Mouse (Mus musculus) embryonic facial prominence, embryonic 15.5 days (tissue): ENCODE measurements around the gene Hoxa6. TPM values are rescaled to one million over a fixed set of nuclear protein-coding genes. Genes with fewer than 3 reads are reported as not detected.
A peak's percentile ranks its signal among the peaks of the same experiment; 100 is the strongest.

Source experiments
- ATAC-seq: fragments of 200-750 bp; cut with Nextera tagmentation; 2 replicates; pipeline ENCODE4 v1.8.0; 2017; ENCODE audit warnings: low read depth, moderate TSS enrichment; ENCODE audit not compliant: insufficient number of reproducible peaks, low FRiP score, low TSS enrichment
- H3K27ac ChIP-seq: fragments of 300-500 bp; sonication (generic); replicated peaks from 2 replicates; pipeline ENCODE4 v1.5.1; 2015; ENCODE audit warnings: mild to moderate bottlenecking, inconsistent platforms
- H3K27me3 ChIP-seq: fragments of 300-500 bp; sonication (generic); 2 replicates; pipeline ENCODE4 v1.6.1; 2015; ENCODE audit warnings: inconsistent platforms
- H3K36me3 ChIP-seq: fragments of 300-500 bp; sonication (generic); 2 replicates; pipeline ENCODE4 v1.6.1; 2015; ENCODE audit warnings: mild to moderate bottlenecking, inconsistent platforms
- H3K4me1 ChIP-seq: fragments of 300-500 bp; sonication (generic); 2 replicates; pipeline ENCODE4 v1.6.1; 2015; ENCODE audit warnings: inconsistent platforms
- H3K4me2 ChIP-seq: fragments of 300-500 bp; sonication (generic); replicated peaks from 2 replicates; pipeline ENCODE4 v1.6.1; 2015; ENCODE audit warnings: mild to moderate bottlenecking, inconsistent platforms
- H3K4me3 ChIP-seq: fragments of 300-500 bp; sonication (generic); replicated peaks from 2 replicates; pipeline ENCODE4 v1.5.1; 2015; ENCODE audit warnings: mild to moderate bottlenecking, inconsistent platforms
- H3K9ac ChIP-seq: fragments of 300-500 bp; sonication (generic); 2 replicates; pipeline ENCODE4 v1.6.1; 2015; ENCODE audit warnings: inconsistent platforms
- H3K9me3 ChIP-seq: fragments of 300-500 bp; sonication (generic); replicated peaks from 2 replicates; pipeline ENCODE4 v1.6.1; 2016; ENCODE audit warnings: inconsistent platforms
- WGBS: fragments of 180-500 bp; shearing (Covaris S2); methylation state at CpG from one replicate; pipeline ENCODE4 v1.1.7; 2015; 5-methylcytosine and 5-hydroxymethylcytosine counted together
- polyA plus RNA-seq: library from polyadenylated mRNA; unstranded; fragments of >200 nt; fragmentation: Nextera tagmentation; extraction: Ambion mirVana; gene quantifications from 2 replicates; pipeline ENCODE4 v1.2.1, GENCODE M21; 2015

The Hoxa6 gene
- polyA plus RNA-seq, 1 experiment from 2014 or later = not detected

GRCm38 (mm10) chr6:52232568-52232965, 24.0 kb upstream of the Hoxa6 start:
- ATAC-seq = no peak
- Histone ChIP-seq H3K27me3 (peaks cover 95% of the 10 kb centered on the region), H3K9ac (no peak overlapping the region), H3K36me3 (no peaks in the 10 kb centered on the region), H3K9me3 (no peaks in the 10 kb centered on the region), H3K4me3 (no peak overlapping the region), H3K4me2 (no peak overlapping the region), H3K4me1 (peaks cover 19% of the 10 kb centered on the region), H3K27ac (no peak overlapping the region)
- WGBS = under 1% methylated on average over 18 of the region's 18 CpGs

GRCm38 (mm10) chr6:52231885-52232567, 23.5 kb upstream of the Hoxa6 start:
- peaks cover 95% of the 10 kb centered on the region for H3K27me3 ChIP-seq
- no peak overlapping the region for H3K9ac ChIP-seq
- WGBS = 1% methylated on average over 18 of the region's 18 CpGs
- no peaks in the 10 kb centered on the region for H3K9me3 ChIP-seq
- no peak for ATAC-seq
- peaks cover 19% of the 10 kb centered on the region for H3K4me1 ChIP-seq
- H3K27ac ChIP-seq = no peak overlapping the region
- no peaks in the 10 kb centered on the region for H3K36me3 ChIP-seq
- no peak overlapping the region for H3K4me2 ChIP-seq
- no peak overlapping the region for H3K4me3 ChIP-seq

DNA sequence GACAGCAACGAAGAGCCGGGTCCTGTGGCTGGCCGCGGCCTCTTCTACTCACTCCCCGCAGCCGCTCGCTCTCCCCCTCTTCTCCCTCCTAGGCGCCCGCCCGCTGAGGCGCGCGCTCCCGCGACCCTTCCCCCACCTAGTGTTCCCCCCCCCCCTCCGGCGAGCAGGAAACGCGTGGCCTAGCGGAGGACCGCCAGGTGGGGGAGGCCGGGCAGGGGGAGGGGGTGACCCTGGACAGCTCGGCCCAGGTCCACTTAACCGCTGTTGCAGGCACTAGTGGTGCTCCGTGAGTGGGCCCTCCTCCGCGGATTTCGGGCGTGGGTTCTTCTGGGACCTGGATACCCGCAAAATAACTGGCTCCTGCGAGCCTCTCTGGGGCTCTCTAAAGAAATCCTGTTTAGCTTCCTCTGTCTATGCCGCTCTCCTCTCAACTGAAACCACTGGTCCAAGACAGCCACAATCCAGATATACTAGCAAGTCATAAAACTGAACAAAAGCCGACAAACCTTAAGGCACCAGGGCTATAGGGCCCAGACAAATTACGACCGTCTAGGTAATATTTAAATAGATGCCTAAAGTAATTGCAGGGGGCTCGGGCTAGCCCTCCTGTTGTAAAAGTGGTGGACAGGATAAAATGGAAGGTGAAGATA, 22.1 kb upstream of the Hoxa6 start, which contains the start of gene Hoxa9:
Gene Hoxa9, minus strand, starts transcription at position 574 of the 650 bp plus-strand sequence.
- Histone ChIP-seq H3K4me2 (no peak within 1 kb of the TSS), H3K4me1 (peaks cover 24% of the 10 kb centered on the region), H3K9ac (no peak within 1 kb of the TSS), H3K27ac (no peak within 1 kb of the TSS), H3K27me3 (peaks cover 95% of the 10 kb centered on the region), H3K36me3 (no peaks in the 10 kb centered on the region), H3K4me3 (no peak within 1 kb of the TSS; the same call in 1 of the 2 replicates), H3K9me3 (no peaks in the 10 kb centered on the region)
- under 1% methylated on average over 32 of the region's 36 CpGs for WGBS
- ATAC-seq = no peak

- WGBS = 3% methylated on average over 44 of the region's 44 CpGs
- ATAC-seq = no peak
- no peak overlapping the region for H3K9ac ChIP-seq
- peaks cover 28% of the 10 kb centered on the region for H3K4me1 ChIP-seq
- H3K36me3 ChIP-seq = no peaks in the 10 kb centered on the region
- H3K4me2 ChIP-seq = no peak overlapping the region
- no peak overlapping the region for H3K4me3 ChIP-seq
- no peak overlapping the region for H3K27ac ChIP-seq
- no peaks in the 10 kb centered on the region for H3K9me3 ChIP-seq
- H3K27me3 ChIP-seq = peaks cover 95% of the 10 kb centered on the region
These were observed 21.3 kb upstream of the Hoxa6 start for GRCm38 (mm10) chr6:52229558-52230416.

DNA sequence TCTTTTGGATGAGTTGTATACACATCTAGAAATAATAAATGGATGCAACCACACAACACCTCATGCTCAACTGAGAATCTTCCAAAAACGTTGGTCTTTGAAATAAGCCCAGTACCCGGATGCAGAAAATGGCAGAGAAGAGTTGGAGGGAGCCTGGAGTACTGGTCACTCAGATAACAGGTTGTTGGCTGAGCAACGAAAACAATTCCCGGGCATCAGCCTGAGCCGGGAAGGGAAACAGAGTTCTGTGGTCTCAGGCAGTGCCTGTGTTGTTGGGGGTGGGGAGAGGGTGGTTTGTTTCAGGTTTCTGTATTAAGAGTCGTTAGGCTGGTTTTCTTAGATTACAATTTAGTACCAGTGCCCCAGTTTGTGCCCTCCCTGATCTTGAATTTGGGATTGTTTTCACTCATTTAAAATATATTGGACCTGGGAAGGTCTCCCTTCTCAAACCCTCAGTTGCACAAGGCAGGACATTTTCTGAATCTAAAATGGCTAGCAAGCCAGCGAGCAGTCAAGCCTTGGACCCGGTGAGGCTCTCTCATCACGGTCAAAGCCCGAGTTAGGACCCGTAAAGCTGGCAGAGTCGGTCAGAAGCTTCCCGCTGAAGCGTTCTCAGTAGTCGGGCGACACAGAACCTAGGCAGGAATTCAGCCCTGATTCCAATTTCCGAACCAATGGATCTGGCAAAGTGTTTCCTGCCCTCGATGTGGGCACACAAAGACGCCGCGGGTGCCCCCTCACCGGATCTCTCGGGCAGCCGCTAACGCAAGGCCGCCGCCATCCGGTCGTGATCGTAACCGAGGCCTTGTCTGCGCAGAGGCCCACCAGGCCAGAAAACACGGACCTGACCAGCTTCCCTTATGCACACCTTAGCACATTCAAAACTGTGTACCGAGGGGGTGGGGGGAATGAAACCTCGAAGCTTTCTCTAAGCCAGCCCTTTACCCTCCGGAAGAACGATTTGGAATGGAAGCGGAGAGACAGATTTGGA, 20.2 kb upstream of the Hoxa6 start:
- ATAC-seq = no peak

GRCm38 (mm10) chr6:52227470-52228222, 19.1 kb upstream of the Hoxa6 start:
- no peaks in the 10 kb centered on the region for H3K36me3 ChIP-seq
- no peak for ATAC-seq
- peaks cover 95% of the 10 kb centered on the region for H3K27me3 ChIP-seq
- no peak overlapping the region for H3K9ac ChIP-seq
- peaks cover 18% of the 10 kb centered on the region for H3K4me1 ChIP-seq
- no peaks in the 10 kb centered on the region for H3K9me3 ChIP-seq
- no peak overlapping the region for H3K4me3 ChIP-seq
- 3% methylated on average over 11 of the region's 11 CpGs for WGBS
- no peak overlapping the region for H3K27ac ChIP-seq
- no peak overlapping the region for H3K4me2 ChIP-seq

More for the DNA sequence above, 20.2 kb upstream of the Hoxa6 start:
- H3K36me3 ChIP-seq = no peaks in the 10 kb centered on the region
- H3K4me1 ChIP-seq = peaks cover 19% of the 10 kb centered on the region
- 2% methylated on average over 38 of the region's 38 CpGs for WGBS
- no peak overlapping the region for H3K9ac ChIP-seq
- no peak overlapping the region for H3K4me2 ChIP-seq
- H3K4me3 ChIP-seq = no peak overlapping the region
- no peak overlapping the region for H3K27ac ChIP-seq
- no peaks in the 10 kb centered on the region for H3K9me3 ChIP-seq
- H3K27me3 ChIP-seq = peaks cover 95% of the 10 kb centered on the region

- Histone ChIP-seq H3K4me3 (no peak overlapping the region), H3K9ac (no peak overlapping the region), H3K36me3 (no peaks in the 10 kb centered on the region), H3K4me1 (peaks cover 23% of the 10 kb centered on the region), H3K4me2 (no peak overlapping the region), H3K27me3 (peaks cover 95% of the 10 kb centered on the region), H3K27ac (no peak overlapping the region), H3K9me3 (no peaks in the 10 kb centered on the region)
- WGBS = 4% methylated on average over 26 of the region's 26 CpGs
- no peak for ATAC-seq
These were observed 18.2 kb upstream of the Hoxa6 start for GRCm38 (mm10) chr6:52226569-52227257.

DNA sequence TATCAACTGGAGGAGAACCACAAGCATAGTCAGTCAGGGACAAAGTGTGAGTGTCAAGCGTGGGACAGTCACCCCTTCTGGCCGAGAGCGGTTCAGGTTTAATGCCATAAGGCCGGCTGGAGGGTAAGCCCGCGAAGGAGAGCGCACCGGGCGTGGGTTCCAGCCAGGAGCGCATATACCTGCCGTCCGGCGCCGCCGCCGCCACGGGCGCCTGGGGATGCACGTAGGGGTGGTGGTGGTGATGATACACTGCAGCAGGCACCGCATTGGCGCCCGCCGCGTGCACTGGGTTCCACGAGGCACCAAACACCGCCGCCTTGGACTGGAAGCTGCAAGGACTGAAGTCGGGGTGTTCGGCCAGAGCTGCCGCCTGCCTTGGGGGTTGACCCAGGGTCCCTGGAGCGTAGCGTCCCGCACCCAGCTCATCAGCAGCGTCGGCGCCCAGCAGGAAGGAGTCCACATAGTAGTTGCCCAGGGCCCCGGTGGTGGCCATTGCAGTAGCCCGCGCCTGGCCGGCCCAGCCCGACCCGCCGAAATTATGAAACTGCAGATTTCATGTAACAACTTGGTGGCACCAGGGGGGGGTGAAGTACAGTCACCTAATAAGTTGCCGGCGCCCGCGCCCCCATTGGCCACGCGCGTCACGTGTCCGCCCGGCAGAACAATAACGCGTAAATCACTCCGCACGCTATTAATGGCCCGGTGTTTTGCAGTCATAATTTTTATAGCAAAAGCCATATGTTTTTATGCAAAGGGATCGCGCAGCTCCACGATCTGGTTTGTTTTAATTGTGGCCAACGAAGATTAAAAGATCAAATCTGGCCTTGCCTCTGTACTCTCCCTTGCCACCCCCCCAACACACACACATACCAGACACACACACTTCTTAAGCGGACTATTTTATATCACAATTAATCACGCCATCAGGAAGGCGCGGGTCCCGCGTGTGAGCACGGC, 17.4 kb upstream of the Hoxa6 start:
- no peak overlapping the region for H3K9ac ChIP-seq
- no peak overlapping the region for H3K27ac ChIP-seq
- H3K4me1 ChIP-seq = peaks cover 31% of the 10 kb centered on the region
- H3K36me3 ChIP-seq = no peaks in the 10 kb centered on the region
- no peak for ATAC-seq
- 3% methylated on average over 69 of the region's 69 CpGs for WGBS
- H3K9me3 ChIP-seq = no peaks in the 10 kb centered on the region
- peaks cover 97% of the 10 kb centered on the region for H3K27me3 ChIP-seq
- H3K4me2 ChIP-seq = no peak overlapping the region
- H3K4me3 ChIP-seq = 0 out of 2 replicates have a peak overlapping the region, but pooled peaks have one; percentile 2
